Mouse (Mus musculus) stomach, postnatal 0 days (tissue): ENCODE measurements at regions not wholly inside any gene's neighbourhood (a gene's known extent, or its start where the extent isn't known, plus 50 kb on each side); places are given as distances from the start of the nearest gene placed in this dataset.

Experiments used
- ATAC-seq: fragments of 200-750 bp; cut with Nextera tagmentation; 2 replicates; pipeline ENCODE4 v1.8.0; 2017; ENCODE audit not compliant: low FRiP score, low TSS enrichment
- DNase-seq: peaks from one replicate; pipeline ENCODE4 v3.0.0-alpha.2; 2016; ENCODE audit warnings: low spot score
- H3K27ac ChIP-seq: fragments of 300-500 bp; sonication (generic); replicated peaks from 2 replicates; pipeline ENCODE4 v1.5.1; 2014; ENCODE audit warnings: mild to moderate bottlenecking, control low read depth
- H3K27me3 ChIP-seq: fragments of 300-500 bp; sonication (generic); 2 replicates; pipeline ENCODE4 v1.6.1; 2014; ENCODE audit warnings: low read length; ENCODE audit not compliant: control insufficient read depth, insufficient read depth
- H3K36me3 ChIP-seq: fragments of 300-500 bp; sonication (generic); 2 replicates; pipeline ENCODE4 v1.6.1; 2014; ENCODE audit warnings: low read length, mixed read lengths; ENCODE audit not compliant: control insufficient read depth, insufficient read depth
- H3K4me1 ChIP-seq: fragments of 300-500 bp; sonication (generic); replicated peaks from 2 replicates; pipeline ENCODE4 v1.6.1; 2014; ENCODE audit warnings: antibody characterized with exemption; ENCODE audit not compliant: control insufficient read depth, insufficient read depth
- H3K4me2 ChIP-seq: fragments of 300-500 bp; sonication (generic); replicated peaks from 2 replicates; pipeline ENCODE4 v1.6.1; 2014; ENCODE audit warnings: low read depth, mild to moderate bottlenecking, control low read depth, moderate library complexity
- H3K4me3 ChIP-seq: fragments of 300-500 bp; sonication (generic); 2 replicates; pipeline ENCODE4 v1.5.1; 2014; ENCODE audit warnings: low read depth, low read length, control low read depth
- H3K9ac ChIP-seq: fragments of 300-500 bp; sonication (generic); 2 replicates; pipeline ENCODE4 v1.6.1; 2014; ENCODE audit warnings: mild to moderate bottlenecking, low read length, control low read depth, mixed read lengths
- H3K9me3 ChIP-seq: fragments of 300-500 bp; sonication (generic); 2 replicates; pipeline ENCODE4 v1.6.1; 2016; ENCODE audit warnings: low read length; ENCODE audit not compliant: control insufficient read depth
- CTCF ChIP-seq: IDR thresholded peaks from 2 replicates; pipeline ENCODE4 v1.5.1; 2016; ENCODE audit warnings: antibody characterized with exemption, low read depth, mild to moderate bottlenecking, moderate library complexity
- EP300 ChIP-seq: optimal IDR thresholded peaks from 2 replicates; pipeline ENCODE3; 2016; ENCODE audit warnings: antibody characterized with exemption
- WGBS: fragments of 180-500 bp; shearing (Covaris S2); extraction: QIAGEN DNeasy Blood & Tissue Kit; methylation state at CpG from one replicate; pipeline ENCODE4 v1.1.7; 2014; 5-methylcytosine and 5-hydroxymethylcytosine counted together

DNA sequence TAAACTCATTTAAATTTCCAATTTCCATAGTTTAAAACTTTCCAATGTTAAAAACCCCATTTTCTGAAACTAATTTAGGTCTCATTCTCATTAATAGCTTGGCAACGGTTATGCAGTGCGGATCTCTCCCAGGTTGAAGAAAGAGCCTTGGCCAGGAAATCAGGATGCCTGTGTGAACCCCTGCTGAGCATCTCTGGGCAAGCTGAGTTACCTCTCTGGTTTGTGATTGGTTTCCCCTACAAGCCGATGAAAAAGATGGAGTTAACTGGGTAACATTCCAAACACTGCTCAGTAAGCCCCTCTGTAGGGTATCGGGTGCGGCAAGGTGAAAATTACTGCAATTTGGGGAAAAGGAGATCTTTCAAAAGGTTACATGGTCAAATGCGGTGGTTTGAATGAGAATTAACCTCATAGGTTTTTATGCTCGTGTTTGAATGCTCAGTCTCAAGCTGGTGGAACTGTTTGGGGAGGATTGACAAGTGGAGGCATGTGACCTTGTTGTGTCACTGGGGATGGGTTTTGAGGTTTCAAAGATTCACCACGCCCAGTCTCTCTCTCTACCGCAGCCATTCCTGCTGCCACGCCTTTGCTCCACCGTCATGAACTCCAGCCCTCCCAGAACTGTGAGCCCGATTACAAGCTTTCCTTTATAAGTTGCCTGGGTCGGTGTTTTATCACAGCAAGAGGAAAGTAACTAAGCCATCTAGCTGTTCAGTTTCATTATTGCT lies 164.6 kb upstream of the Tle3 start:
- Histone ChIP-seq H3K4me2 (no peak overlapping the region), H3K27ac (no peak overlapping the region), H3K4me1 (no peaks in the 10 kb centered on the region), H3K9ac (no peak overlapping the region), H3K27me3 (no peaks in the 10 kb centered on the region), H3K9me3 (no peaks in the 10 kb centered on the region), H3K4me3 (no peak overlapping the region), H3K36me3 (no peaks in the 10 kb centered on the region)
- 88% methylated on average over 13 of the region's 13 CpGs for WGBS
- ATAC-seq: no peak
- DNase-seq: no peak
- TF ChIP-seq CTCF (no peak), EP300 (no peak)

DNA sequence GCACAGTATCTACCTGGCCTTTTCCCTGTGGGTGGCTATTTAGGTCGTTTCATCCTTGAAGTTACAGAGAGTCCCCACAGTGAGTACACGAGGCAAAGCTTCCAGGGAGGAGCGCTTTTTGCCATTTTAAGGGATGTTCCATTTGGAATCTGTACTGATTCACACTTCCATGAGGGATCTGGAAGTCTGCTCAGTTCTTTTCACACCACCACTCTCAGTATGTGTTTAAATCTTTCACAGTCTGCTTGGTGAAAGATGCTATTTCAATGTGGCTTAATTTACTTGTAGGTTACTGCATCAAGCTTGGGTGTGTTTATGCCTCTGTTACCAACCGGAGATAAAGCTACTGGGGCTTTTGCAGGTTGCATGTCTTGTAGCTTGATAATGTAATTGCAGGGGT lies 160.5 kb upstream of the Tle3 start:
- no peaks in the 10 kb centered on the region for H3K27me3 ChIP-seq

DNA sequence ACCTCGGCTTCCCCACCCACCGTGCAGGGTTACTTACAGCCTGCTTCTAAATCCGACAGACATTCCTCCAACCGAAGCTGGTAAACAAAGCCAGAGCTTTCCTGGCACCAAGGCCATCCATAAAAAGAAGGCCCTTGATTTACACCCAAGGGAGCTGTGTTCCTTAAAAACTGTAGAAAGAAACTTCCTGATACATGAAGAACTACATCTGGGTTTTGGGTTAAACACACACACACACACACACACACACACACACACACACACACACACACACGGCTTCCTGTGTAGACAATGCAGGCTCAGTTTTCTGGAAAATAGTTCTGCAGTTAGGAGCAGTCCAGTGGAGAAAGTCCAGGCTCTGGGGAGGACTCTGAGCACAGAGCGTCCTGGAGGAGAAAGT lies 157.2 kb upstream of the Tle3 start:
- Histone ChIP-seq H3K4me3 (no peak overlapping the region), H3K27ac (peak overlapping the region; percentile 41; the same call in 1 of the 2 replicates), H3K36me3 (no peaks in the 10 kb centered on the region), H3K27me3 (no peaks in the 10 kb centered on the region), H3K4me2 (no peak overlapping the region), H3K9me3 (no peaks in the 10 kb centered on the region), H3K4me1 (no peaks in the 10 kb centered on the region), H3K9ac (no peak overlapping the region)
- WGBS: 27% methylated on average over 6 of the region's 6 CpGs
- ATAC-seq (peak; percentile 59), DNase-seq (peak; percentile 38)
- no peak for TF ChIP-seq EP300
- TF ChIP-seq CTCF: no peak

More for the DNA sequence above, 160.5 kb upstream of the Tle3 start:
- DNase-seq (no peak), ATAC-seq (no peak)
- TF ChIP-seq CTCF (no peak), EP300 (no peak)
- Histone ChIP-seq H3K4me1 (no peaks in the 10 kb centered on the region), H3K4me2 (no peak overlapping the region), H3K27ac (no peak overlapping the region), H3K9me3 (no peaks in the 10 kb centered on the region), H3K4me3 (no peak overlapping the region), H3K9ac (no peak overlapping the region), H3K36me3 (no peaks in the 10 kb centered on the region)
- WGBS: 71% methylated on average over 4 of the region's 4 CpGs

DNA sequence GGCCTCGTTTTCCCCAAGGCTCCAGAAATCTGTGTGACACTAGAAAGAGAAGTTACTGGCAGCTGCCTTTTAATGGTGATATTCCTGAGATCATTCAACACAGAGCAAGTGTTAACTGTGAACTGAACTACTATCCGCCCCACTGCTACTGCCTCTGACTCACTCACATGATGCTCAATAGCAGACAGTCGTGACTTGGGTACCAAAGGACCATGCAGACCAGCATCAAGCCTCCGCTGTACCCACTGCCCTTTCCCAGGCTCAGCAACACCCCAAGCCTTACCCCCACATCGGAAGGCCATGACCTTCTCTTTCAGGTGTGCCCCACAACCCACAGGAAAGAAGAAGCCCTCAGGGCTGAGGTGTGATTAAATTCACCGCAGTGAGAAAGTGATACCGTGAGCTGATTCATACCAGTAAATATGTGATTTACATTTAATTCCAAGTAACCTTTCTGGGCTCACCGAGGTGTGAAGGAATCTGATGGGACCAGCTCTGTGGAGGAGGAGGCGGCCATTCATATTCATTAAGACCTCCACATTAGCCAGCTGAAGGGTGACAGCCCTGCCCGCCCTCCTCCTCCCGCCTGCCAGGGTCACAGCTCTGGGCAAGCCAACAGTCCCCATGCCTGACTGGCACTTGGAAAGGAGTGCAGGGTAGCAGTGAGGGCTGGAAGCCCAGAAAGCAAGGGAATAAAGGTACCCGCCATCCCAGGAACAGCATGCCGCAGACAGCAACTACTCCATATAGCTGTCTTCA lies 156.0 kb upstream of the Tle3 start:
- no peak for TF ChIP-seq EP300
- TF ChIP-seq CTCF: no peak
- no peak overlapping the region for H3K4me3 ChIP-seq
- H3K4me1 ChIP-seq: no peaks in the 10 kb centered on the region
- H3K36me3 ChIP-seq: no peaks in the 10 kb centered on the region
- H3K27ac ChIP-seq: 0 out of 2 replicates have a peak overlapping the region, but pooled peaks have one; percentile 13
- no peak for DNase-seq
- H3K27me3 ChIP-seq: no peaks in the 10 kb centered on the region
- WGBS: 81% methylated on average over 13 of the region's 13 CpGs
- no peaks in the 10 kb centered on the region for H3K9me3 ChIP-seq
- no peak for ATAC-seq
- no peak overlapping the region for H3K9ac ChIP-seq
- no peak overlapping the region for H3K4me2 ChIP-seq

DNA sequence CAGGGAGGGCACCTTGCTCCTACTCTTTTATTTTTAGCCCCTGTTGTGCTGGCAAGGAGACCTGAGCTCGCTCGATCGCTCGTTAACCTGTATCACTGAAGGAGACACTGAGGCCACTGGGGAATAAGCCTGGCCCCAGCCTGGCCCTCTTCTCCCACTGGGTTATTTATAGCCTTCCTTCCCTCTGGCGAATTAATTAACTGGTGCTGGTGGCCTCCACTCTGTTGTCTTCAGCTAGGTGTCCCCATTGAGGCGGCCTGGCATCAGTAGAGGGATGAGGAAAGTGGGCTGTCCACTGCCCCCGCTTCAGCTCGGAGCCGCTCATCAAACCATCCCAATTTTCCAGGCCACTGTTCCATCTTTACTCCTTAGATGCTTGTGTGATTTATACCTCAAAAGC lies 152.1 kb upstream of the Tle3 start:
- Histone ChIP-seq H3K4me2 (no peak overlapping the region), H3K9ac (no peak overlapping the region), H3K27me3 (no peaks in the 10 kb centered on the region), H3K27ac (no peak overlapping the region), H3K36me3 (no peaks in the 10 kb centered on the region), H3K4me3 (no peak overlapping the region), H3K4me1 (no peaks in the 10 kb centered on the region), H3K9me3 (no peaks in the 10 kb centered on the region)
- no peak for ATAC-seq
- no peak for DNase-seq
- 83% methylated on average over 9 of the region's 9 CpGs for WGBS
- TF ChIP-seq CTCF (no peak), EP300 (no peak)
